ENCODE assay signal across 23 mouse cellular contexts in genomic region chr4:109829800-109830199, GRCm38 (mm10).
DNase-seq lines count a peak whose midpoint lies in the region; ATAC-seq and TF ChIP-seq lines count a peak whose summit lies in the region.
"Had no signal": no experiment of that assay in that cellular context is flagged by ENCODE, and none has a peak within 500 bp of the region (broad histone marks: within the 10 kb centered on the region; RNA-seq: fewer than 3 reads in every experiment).

No protein-coding gene starts in this region.

- TF ChIP-seq RAD21 in MEL (IDR thresholded peaks at IDR 0.05; ENCODE audit: low read depth, low read length) = no peak

- H3K4me1 ChIP-seq in MEL (ENCODE audit: control insufficient read depth in 1 of 2, insufficient read depth in 2 of 2, low read length in 2 of 2) = peaks cover 0 to 3% of the 10 kb centered on the region in 2 experiments; a peak in 2 of 4 replicates
- H3K4me1 ChIP-seq: embryonic facial prominence, embryonic 12.5 days; embryonic facial prominence, embryonic 15.5 days; hindbrain, embryonic 12.5 days; hindbrain, embryonic 15.5 days had no signal

- ATAC-seq in inflammation-experienced regulatory T-cells, adult 6 months = peak; percentile 60
- ATAC-seq: forebrain, embryonic 14.5 days; forebrain, postnatal 0 days; intestine, postnatal 0 days; Patski had no signal

- H3K4me3 ChIP-seq in MEL (ENCODE audit: control insufficient read depth in 1 of 2, insufficient read depth in 1 of 2, low read depth in 2 of 2, low read length in 2 of 2) = no peak overlapping the region
- H3K4me3 ChIP-seq: embryonic facial prominence, embryonic 12.5 days; embryonic facial prominence, embryonic 15.5 days; gastrocnemius, adult 2 months; hindbrain, embryonic 12.5 days; hindbrain, embryonic 15.5 days had no signal

- DNase-seq in CD4-positive, CD25-positive, alpha-beta regulatory T cell, adult 2 months (ENCODE audit: low read depth, low spot score) = peak; percentile 1
- DNase-seq in MEL (ENCODE audit: low read depth, low spot score) = peak; percentile 9
- no peak for DNase-seq in lung, postnatal 14 days
- no peak for DNase-seq in retina, postnatal 1 day
- no peak for DNase-seq in spleen, postnatal 4 days (ENCODE audit: low spot score in 2 of 2)
- DNase-seq: adrenal gland, adult 8-10 months; adrenal gland, postnatal 36 days; cerebellum, adult 2 months; cerebellum, adult 9-11 months; cerebellum, postnatal 25 days; forebrain, postnatal 0 days; gastrocnemius, adult 2 months; gastrocnemius, postnatal 14 days; heart, adult 11 months; kidney, adult 2 months had no signal

- peaks cover 2 to 5% of the 10 kb centered on the region in 2 experiments; a peak in 3 of 4 replicates for H3K36me3 ChIP-seq in MEL (ENCODE audit: control insufficient read depth in 1 of 2, insufficient read depth in 2 of 2, low read length in 2 of 2)
- H3K36me3 ChIP-seq: embryonic facial prominence, embryonic 15.5 days had no signal

- no peak overlapping the region for H3K27ac ChIP-seq in MEL (ENCODE audit: control insufficient read depth, low read depth, low read length)
- H3K27ac ChIP-seq: embryonic facial prominence, embryonic 12.5 days; embryonic facial prominence, embryonic 15.5 days; gastrocnemius, adult 2 months; hindbrain, embryonic 12.5 days; hindbrain, embryonic 15.5 days had no signal

- H3K9ac ChIP-seq in MEL (ENCODE audit: control insufficient read depth, low read depth, low read length, poor library complexity, severe bottlenecking) = no peak overlapping the region
- H3K9ac ChIP-seq: embryonic facial prominence, embryonic 12.5 days; embryonic facial prominence, embryonic 15.5 days; forebrain, postnatal 0 days; hindbrain, embryonic 12.5 days; hindbrain, embryonic 15.5 days had no signal

- no peaks in the 10 kb centered on the region for H3K9me3 ChIP-seq in MEL (replicated peaks; ENCODE audit: insufficient read depth, low read length)
- H3K9me3 ChIP-seq: embryonic facial prominence, embryonic 12.5 days; embryonic facial prominence, embryonic 15.5 days; hindbrain, embryonic 12.5 days; hindbrain, embryonic 15.5 days had no signal

- no peak for TF ChIP-seq POLR2A in MEL (IDR thresholded peaks at IDR 0.05; ENCODE audit: control insufficient read depth in 1 of 2, insufficient read depth in 1 of 2, low read depth in 1 of 2, low read length in 2 of 2, poor library complexity in 1 of 2)

- H3K79me2 ChIP-seq in MEL (ENCODE audit: control insufficient read depth, insufficient read depth, low read length, poor library complexity) = no peaks in the 10 kb centered on the region

- TF ChIP-seq CTCF in MEL (IDR thresholded peaks at IDR 0.05 in 2 of 3, conservative IDR thresholded peaks at IDR 0.05 in 1 of 3; ENCODE audit: control insufficient read depth in 1 of 3, insufficient read depth in 1 of 3, low read depth in 2 of 3, low read length in 3 of 3, poor library complexity in 1 of 3, severe bottlenecking in 1 of 3) = no peak

- TF ChIP-seq EP300 in MEL (IDR thresholded peaks at IDR 0.05; ENCODE audit: low read depth in 1 of 2, low read length in 2 of 2) = no peak

- no peaks in the 10 kb centered on the region for H3K27me3 ChIP-seq in MEL (ENCODE audit: control insufficient read depth in 1 of 2, insufficient read depth in 2 of 2, low read length in 2 of 2)
- H3K27me3 ChIP-seq: embryonic facial prominence, embryonic 12.5 days; embryonic facial prominence, embryonic 15.5 days; hindbrain, embryonic 12.5 days; hindbrain, embryonic 15.5 days; Patski had no signal

TF ChIP-seq in MEL, 35 proteins besides CTCF, POLR2A, EP300 and RAD21:
- TF ChIP-seq HCFC1 (IDR thresholded peaks at IDR 0.05; ENCODE audit: low read depth, low read length) (no peak), RCOR1 (IDR thresholded peaks at IDR 0.05; ENCODE audit: low read depth, low read length) (no peak), MAZ (IDR thresholded peaks at IDR 0.05; ENCODE audit: low read depth, low read length) (no peak), UBTF (IDR thresholded peaks at IDR 0.05; ENCODE audit: borderline replicate concordance, insufficient read depth, low read depth, low read length) (no peak), ETS1 (IDR thresholded peaks at IDR 0.05; ENCODE audit: low read depth, low read length) (no peak), TCF12 (IDR thresholded peaks at IDR 0.05; ENCODE audit: low read depth, low read length) (no peak), ELF1 (IDR thresholded peaks at IDR 0.05; ENCODE audit: low read depth, low read length) (no peak), BHLHE40 (IDR thresholded peaks at IDR 0.05; ENCODE audit: borderline replicate concordance, low read depth, low read length) (no peak), USF1 (IDR thresholded peaks at IDR 0.05; ENCODE audit: low read depth, low read length) (no peak), POLR2AphosphoS5 (IDR thresholded peaks at IDR 0.05; ENCODE audit: borderline replicate concordance, low read depth, low read length) (no peak), KAT2A (conservative IDR thresholded peaks at IDR 0.05; ENCODE audit: low read depth, low read length) (no peak), NELFE (IDR thresholded peaks at IDR 0.05; ENCODE audit: low read depth, low read length) (no peak), MAFK (IDR thresholded peaks at IDR 0.05; ENCODE audit: borderline replicate concordance, low read depth, low read length) (no peak), USF2 (IDR thresholded peaks at IDR 0.05; ENCODE audit: borderline replicate concordance in 1 of 2, insufficient read depth in 1 of 2, low read depth in 1 of 2, low read length in 2 of 2) (no peak), JUND (IDR thresholded peaks at IDR 0.05; ENCODE audit: low read depth, low read length) (no peak)

Comparison
In these comparisons a context has a peak if more than half of its experiments do, and no peak if none do; other contexts are left out.
1. DNase-seq: peak in CD4-positive, CD25-positive, alpha-beta regulatory T cell, adult 2 months (single experiment) and MEL (single experiment); none in lung, postnatal 14 days (single experiment), retina, postnatal 1 day (single experiment) and spleen, postnatal 4 days (0 of 2).